Mouse (Mus musculus): ENCODE measurements at regions not wholly inside any gene's neighbourhood (a gene's known extent, or its start where the extent isn't known, plus 50 kb on each side); places are given as distances from the start of the nearest gene placed in this dataset.

DNA sequence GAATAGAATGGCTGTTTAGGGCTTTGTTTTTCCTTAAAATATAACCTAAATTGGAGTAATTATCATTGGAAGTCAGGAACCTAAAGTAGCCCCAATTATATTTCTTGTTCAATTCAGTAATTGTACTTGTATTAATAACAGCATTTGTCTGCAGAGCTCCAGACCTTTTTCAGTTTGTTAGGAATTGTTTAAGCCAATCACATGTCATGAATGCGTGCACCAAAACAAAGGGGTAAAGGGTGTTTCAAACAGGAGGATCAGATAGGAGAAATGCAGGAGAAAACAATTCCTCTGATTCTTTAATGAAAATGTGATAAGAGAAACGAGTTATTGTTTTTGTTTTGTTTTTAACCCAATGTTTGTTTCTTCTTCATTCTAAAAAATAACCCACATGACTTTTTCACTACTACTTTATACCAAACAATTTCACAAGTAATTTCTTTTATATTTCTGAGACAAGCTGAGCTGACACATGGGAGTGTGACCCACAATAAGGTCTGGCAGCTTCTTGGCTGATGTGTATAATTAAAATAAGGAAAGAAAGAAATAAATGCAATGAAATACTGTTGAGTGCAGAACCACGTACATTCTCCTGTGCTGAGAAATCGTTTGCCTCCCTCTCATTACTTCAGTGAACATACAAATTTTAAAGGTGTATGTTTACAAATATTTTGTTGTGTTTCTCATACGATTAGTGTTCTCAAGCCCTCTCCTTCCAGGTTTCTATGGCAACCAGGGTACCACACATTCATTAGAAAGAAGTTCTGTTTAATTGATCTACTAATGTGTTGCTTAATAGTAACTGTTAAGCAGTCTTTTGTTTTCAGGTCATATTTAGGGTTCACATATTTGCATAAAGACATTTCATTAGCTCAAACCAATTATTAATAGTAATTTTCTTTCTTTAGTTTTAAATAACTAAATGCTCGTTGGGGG, 397.7 kb downstream of the Isl1 start:
- Histone ChIP-seq H3K9ac (no peak overlapping the region), H3K36me3 (no peaks in the 10 kb centered on the region), H3K4me3 (no peak overlapping the region), H3K27ac (no peak overlapping the region), H3K4me2 (replicated peaks) (no peak overlapping the region), H3K4me1 (no peaks in the 10 kb centered on the region), H3K27me3 (replicated peaks) (no peaks in the 10 kb centered on the region), H3K9me3 (no peaks in the 10 kb centered on the region)
- WGBS: 76% methylated on average over 6 of the region's 6 CpGs
- ATAC-seq (ENCODE audit: low FRiP score, low read depth): no peak

DNA sequence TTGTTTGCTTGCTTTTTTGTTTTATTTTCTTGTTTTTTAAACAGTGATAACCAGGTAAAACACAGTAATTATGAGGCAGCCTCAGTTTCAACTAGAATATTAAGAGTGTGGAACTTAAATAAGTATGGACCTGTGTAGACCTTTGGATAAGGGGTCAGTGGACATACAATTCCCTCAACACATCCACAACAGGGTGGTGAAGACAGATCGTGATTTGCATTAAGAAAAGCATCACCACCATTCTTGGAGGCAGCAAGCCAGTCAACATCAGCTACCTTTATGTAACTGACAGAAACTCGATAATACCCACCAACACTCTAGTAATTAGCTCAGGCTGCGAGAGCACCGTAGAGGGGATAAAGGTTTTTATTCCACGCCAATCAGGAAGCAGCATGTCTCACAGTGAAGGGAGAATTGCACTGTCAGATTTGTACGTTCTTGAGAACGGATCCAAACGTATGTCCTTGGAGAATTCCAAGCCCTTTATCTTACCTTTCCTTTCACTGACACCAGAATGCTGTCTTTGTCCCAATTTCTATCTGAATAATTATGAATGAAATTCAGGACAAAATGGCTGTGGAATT, 398.5 kb downstream of the Isl1 start:
- 54% methylated on average over 8 of the region's 8 CpGs for WGBS
- Histone ChIP-seq H3K4me3 (no peak overlapping the region), H3K27ac (no peak overlapping the region), H3K36me3 (no peaks in the 10 kb centered on the region), H3K9me3 (no peaks in the 10 kb centered on the region), H3K9ac (no peak overlapping the region), H3K27me3 (replicated peaks) (no peaks in the 10 kb centered on the region), H3K4me2 (replicated peaks) (no peak overlapping the region), H3K4me1 (no peaks in the 10 kb centered on the region)
- ATAC-seq (ENCODE audit: low FRiP score, low read depth): no peak; the same call in 1 of the 2 replicates

DNA sequence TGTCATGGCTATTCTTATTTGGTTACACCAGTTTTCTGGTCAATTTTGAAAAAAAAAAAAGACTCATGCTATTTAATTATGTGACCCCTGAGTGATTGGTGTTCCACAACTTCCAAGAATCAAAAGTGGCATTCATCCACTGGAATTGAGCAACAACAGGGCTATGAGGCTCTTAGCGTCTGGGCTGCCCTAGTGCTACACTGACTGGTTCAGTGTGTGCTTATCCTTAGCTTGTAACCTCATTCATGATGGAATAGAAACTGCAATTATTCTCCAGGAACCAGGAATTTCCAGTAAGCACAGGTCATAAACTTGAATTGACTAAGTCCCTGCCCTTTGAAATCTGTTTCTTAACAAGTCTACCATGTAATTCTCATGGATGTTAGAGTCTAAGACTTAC, 428.9 kb downstream of the Isl1 start:
- Histone ChIP-seq H3K36me3 (no peaks in the 10 kb centered on the region), H3K9me3 (no peaks in the 10 kb centered on the region), H3K4me3 (no peak overlapping the region), H3K4me2 (replicated peaks) (no peak overlapping the region), H3K9ac (no peak overlapping the region), H3K27ac (no peak overlapping the region), H3K27me3 (replicated peaks) (no peaks in the 10 kb centered on the region), H3K4me1 (no peaks in the 10 kb centered on the region)
- WGBS: 81% methylated on average over 1 of the region's 1 CpGs
- no peak for ATAC-seq (ENCODE audit: low FRiP score, low read depth)

DNA sequence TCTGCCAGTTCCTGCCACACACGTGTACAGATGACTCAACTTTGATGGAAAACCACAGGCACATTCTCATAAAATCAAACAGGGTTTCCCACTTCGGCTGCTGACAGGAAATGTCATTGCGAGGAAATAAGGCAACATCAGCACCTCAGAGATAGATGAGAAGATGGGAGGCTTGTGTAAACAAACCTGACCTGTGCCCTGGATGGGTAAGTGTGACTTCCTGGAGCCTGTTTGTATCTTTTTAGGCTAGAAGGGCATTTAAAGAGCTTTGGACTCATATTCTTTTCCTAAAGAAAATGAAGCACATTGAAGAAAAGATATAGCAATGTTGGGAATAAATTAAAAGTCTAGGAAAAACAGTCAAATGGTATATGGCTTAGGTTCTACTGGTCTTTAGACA, 449.0 kb downstream of the Isl1 start:
- WGBS: 62% methylated on average over 3 of the region's 3 CpGs
- H3K9me3 ChIP-seq: no peaks in the 10 kb centered on the region
- no peak overlapping the region for H3K9ac ChIP-seq

DNA sequence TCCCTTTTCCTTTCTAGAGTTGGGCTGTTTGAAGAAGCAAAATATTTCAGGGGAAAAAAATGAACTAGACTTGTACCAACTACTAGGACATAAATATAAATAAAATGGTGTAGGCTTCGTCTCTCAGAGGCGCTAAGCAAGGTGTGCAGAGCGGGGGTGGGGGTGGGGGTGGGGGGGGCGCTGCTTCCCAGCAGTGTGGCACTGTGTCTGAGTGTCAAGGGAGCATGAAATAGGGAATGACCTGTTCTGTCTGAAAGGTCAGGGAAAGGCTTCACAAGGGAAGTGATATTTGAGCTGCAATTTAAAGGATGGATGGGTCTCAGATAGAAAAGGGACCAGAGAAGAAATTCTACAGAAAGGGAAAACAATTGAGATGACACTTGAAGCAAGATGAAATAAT, 452.9 kb downstream of the Isl1 start:
- H3K27ac ChIP-seq: no peak overlapping the region
- 78% methylated on average over 4 of the region's 4 CpGs for WGBS
- no peak for ATAC-seq (ENCODE audit: low FRiP score, low read depth)
- H3K36me3 ChIP-seq: no peaks in the 10 kb centered on the region
- no peaks in the 10 kb centered on the region for H3K9me3 ChIP-seq
- no peak overlapping the region for H3K4me2 ChIP-seq (replicated peaks)
- H3K4me1 ChIP-seq: no peaks in the 10 kb centered on the region
- no peaks in the 10 kb centered on the region for H3K27me3 ChIP-seq (replicated peaks)
- H3K4me3 ChIP-seq: no peak overlapping the region
- H3K9ac ChIP-seq: no peak overlapping the region

More for the DNA sequence above, 449.0 kb downstream of the Isl1 start:
- H3K27ac ChIP-seq: no peak overlapping the region
- H3K4me1 ChIP-seq: no peaks in the 10 kb centered on the region
- H3K4me2 ChIP-seq (replicated peaks): no peak overlapping the region
- no peak overlapping the region for H3K4me3 ChIP-seq
- H3K27me3 ChIP-seq (replicated peaks): no peaks in the 10 kb centered on the region
- H3K36me3 ChIP-seq: no peaks in the 10 kb centered on the region
- no peak for ATAC-seq (ENCODE audit: low FRiP score, low read depth)

DNA sequence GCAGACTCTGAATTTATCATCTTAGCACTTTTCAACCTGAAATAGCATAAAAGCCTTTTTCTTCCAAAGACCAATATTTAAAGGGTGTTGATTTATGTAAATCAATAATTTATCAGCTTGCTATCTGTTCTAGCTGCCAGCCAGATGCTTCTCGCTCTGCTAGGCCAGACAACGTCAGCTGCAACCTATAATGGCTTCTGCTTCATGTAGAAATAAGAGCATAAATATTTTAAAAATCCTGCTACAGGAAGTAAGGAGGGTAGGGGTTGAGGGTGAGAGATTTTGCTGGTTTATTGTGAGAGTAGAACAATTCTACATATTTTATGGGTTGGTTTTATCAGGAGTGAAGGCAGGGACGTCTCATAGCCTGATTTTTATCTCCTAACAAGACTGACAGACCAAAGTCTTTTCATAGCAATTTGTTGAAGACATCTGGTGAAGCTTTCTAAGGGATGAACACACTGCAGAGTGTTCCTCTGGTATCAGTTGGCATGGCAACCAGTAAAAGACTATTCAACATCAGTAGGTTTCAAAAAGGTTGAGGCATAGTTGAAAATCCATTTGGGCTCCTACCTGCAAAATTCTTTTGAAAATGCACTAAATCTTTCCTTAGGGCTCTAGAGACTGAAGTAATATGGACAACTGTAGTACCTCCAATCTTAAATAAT, 456.7 kb downstream of the Isl1 start:
- Histone ChIP-seq H3K9ac (no peak overlapping the region), H3K4me2 (replicated peaks) (no peak overlapping the region), H3K27ac (no peak overlapping the region), H3K36me3 (no peaks in the 10 kb centered on the region), H3K4me1 (no peaks in the 10 kb centered on the region), H3K9me3 (no peaks in the 10 kb centered on the region), H3K27me3 (replicated peaks) (no peaks in the 10 kb centered on the region), H3K4me3 (no peak overlapping the region)
- ATAC-seq (ENCODE audit: low FRiP score, low read depth): 0 out of 2 replicates have a peak, but pooled peaks have one; percentile 21
- 57% methylated on average over 3 of the region's 3 CpGs for WGBS

DNA sequence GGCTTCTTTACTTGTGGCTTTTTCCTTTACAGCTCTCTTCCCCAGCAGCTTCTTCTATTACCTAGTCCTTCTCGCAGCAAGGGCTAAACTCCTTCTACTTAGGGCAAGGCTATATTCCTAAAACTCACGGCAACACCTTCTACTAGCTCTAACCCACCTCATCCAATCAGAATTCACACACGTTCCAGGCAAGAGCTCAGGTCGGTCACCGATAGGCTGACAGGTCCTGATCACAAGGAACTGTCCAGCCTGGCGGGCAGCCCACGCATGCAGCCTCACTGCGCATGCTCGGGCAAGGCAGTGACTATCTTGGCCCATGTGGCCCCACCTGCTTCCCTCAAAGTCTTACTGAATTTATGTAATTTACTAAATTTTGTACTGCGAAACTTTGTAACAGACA, 466.4 kb downstream of the Isl1 start:
- Histone ChIP-seq H3K9ac (no peak overlapping the region), H3K4me1 (no peaks in the 10 kb centered on the region), H3K27me3 (replicated peaks) (no peaks in the 10 kb centered on the region), H3K4me2 (replicated peaks) (no peak overlapping the region), H3K9me3 (no peaks in the 10 kb centered on the region), H3K27ac (no peak overlapping the region), H3K36me3 (no peaks in the 10 kb centered on the region), H3K4me3 (no peak overlapping the region)
- ATAC-seq (ENCODE audit: low FRiP score, low read depth): no peak
- 68% methylated on average over 10 of the region's 10 CpGs for WGBS

DNA sequence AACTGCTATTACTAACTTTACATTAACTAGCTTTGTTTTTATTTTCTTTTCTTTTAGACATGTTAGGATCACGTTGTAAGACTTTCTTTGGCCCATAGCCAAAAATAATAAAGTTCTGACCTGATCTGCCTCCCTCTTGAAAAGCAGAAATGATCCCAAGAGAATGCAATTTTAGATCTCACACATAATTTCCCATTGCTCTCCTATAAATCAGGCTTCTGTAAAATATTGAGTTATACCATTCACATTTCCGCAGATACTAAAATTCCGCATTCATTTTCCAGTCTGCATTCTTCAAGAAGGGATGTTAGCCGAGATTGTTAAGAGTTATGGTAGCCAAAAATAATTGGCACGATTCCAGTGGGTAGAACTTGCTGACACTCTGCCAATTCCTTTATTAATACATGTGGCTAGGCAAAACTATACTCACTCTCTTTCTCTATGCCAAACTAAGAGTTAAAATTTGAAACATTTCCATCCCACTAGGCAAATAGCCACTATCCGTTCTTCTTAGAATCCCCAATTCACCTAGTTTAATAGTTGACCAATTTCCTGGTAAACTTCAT, 473.2 kb downstream of the Isl1 start:
- WGBS: 75% methylated on average over 6 of the region's 6 CpGs
- Histone ChIP-seq H3K9me3 (no peaks in the 10 kb centered on the region), H3K27ac (no peak overlapping the region), H3K4me2 (replicated peaks) (no peak overlapping the region), H3K9ac (no peak overlapping the region), H3K4me3 (no peak overlapping the region), H3K4me1 (no peaks in the 10 kb centered on the region), H3K27me3 (replicated peaks) (no peaks in the 10 kb centered on the region), H3K36me3 (no peaks in the 10 kb centered on the region)
- ATAC-seq (ENCODE audit: low FRiP score, low read depth): no peak

DNA sequence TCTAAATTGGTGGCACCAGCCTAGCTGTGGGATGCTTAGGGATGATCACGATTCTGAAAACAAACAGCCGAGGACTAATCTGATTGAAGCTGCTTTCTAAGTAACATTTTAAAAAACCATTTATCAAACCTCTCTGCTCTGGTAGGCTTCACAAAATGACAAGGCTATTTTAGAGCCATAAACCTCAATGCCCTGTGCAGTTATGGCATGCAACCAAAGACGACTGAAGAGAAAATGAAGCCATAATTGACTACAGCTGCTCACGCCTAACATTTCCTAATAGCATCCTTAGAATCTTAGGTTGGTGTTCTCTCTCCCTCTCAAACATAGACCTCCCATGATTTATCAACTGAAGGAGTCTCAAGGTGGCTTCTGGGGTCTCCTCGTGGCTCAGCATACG, 484.3 kb downstream of the Isl1 start:
- no peak for ATAC-seq (ENCODE audit: low FRiP score, low read depth)
- Histone ChIP-seq H3K27ac (no peak overlapping the region), H3K4me3 (no peak overlapping the region), H3K4me1 (no peaks in the 10 kb centered on the region), H3K36me3 (no peaks in the 10 kb centered on the region), H3K9me3 (no peaks in the 10 kb centered on the region), H3K4me2 (replicated peaks) (no peak overlapping the region), H3K27me3 (replicated peaks) (no peaks in the 10 kb centered on the region), H3K9ac (no peak overlapping the region)
- 69% methylated on average over 6 of the region's 6 CpGs for WGBS

DNA sequence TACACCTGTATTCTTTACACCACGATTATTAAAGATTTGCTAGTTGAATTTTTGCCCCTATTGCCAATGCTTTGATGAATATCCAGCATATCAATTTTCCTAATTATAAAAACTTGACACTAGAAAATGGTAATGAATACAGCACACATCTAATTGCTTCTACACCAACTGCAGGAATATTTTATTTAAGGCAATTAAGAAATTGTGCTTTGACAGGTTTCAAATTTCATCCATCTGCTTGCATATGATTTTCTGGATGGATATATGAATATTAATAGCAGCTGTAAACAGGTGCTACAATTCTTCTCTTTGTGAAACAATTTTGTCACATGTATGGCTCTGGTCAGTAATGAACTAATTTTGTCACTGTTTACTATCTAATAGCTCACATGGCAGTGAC, 487.0 kb downstream of the Isl1 start:
- Histone ChIP-seq H3K4me1 (no peaks in the 10 kb centered on the region), H3K27me3 (replicated peaks) (no peaks in the 10 kb centered on the region), H3K4me2 (replicated peaks) (no peak overlapping the region), H3K27ac (no peak overlapping the region), H3K9me3 (no peaks in the 10 kb centered on the region), H3K36me3 (no peaks in the 10 kb centered on the region), H3K4me3 (no peak overlapping the region), H3K9ac (no peak overlapping the region)
- ATAC-seq (ENCODE audit: low FRiP score, low read depth): no peak
- 57% methylated on average over 1 of the region's 1 CpGs for WGBS

DNA sequence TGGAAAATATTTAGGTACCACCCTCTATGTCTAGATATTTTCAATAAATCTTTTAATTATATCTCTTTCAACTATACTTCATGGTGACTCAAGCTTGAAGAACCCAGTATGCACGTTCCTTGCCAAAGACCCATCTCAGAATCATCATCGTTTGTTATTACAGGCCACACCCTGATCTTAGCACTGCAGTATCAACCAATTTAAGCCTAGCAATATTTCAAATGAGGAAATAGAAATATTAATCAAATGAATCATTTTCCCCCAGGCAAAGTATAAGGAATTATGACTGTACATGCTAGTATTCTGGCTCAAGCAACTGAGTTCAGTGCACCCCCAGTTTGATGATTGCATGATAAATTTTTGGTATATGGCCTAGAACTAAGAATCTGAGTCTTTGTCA, 495.3 kb downstream of the Isl1 start:
- no peak for ATAC-seq (ENCODE audit: low FRiP score, low read depth)
- 85% methylated on average over 2 of the region's 2 CpGs for WGBS
- H3K36me3 ChIP-seq: no peaks in the 10 kb centered on the region
- H3K4me1 ChIP-seq: no peaks in the 10 kb centered on the region
- no peak overlapping the region for H3K9ac ChIP-seq
- no peak overlapping the region for H3K27ac ChIP-seq
- no peak overlapping the region for H3K4me2 ChIP-seq (replicated peaks)
- H3K9me3 ChIP-seq: no peaks in the 10 kb centered on the region
- H3K4me3 ChIP-seq: no peak overlapping the region
- H3K27me3 ChIP-seq (replicated peaks): no peaks in the 10 kb centered on the region

DNA sequence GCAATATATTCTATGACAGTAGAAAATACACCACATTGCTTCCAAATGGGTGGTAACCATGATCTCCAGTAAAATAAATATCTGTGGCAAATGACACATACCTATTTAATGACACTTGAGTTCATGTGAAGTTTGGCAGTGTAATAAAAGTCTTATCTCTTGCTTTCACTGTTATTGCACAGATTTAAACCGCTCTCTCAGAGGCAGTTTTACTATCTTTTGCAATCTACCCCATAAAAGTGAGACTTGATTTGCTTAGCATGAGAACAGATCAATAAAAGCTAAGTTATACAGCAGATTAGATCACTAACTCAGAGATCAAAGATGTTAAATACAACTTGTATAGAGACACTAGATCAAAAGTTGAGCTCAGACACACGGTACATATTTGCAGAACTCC, 510.2 kb downstream of the Isl1 start:
- H3K4me3 ChIP-seq: no peak overlapping the region
- ATAC-seq (ENCODE audit: low FRiP score, low read depth): no peak
- no peaks in the 10 kb centered on the region for H3K36me3 ChIP-seq
- H3K4me1 ChIP-seq: no peaks in the 10 kb centered on the region
- H3K27me3 ChIP-seq (replicated peaks): no peaks in the 10 kb centered on the region
- H3K4me2 ChIP-seq (replicated peaks): no peak overlapping the region
- no peak overlapping the region for H3K27ac ChIP-seq
- H3K9me3 ChIP-seq: no peaks in the 10 kb centered on the region
- no peak overlapping the region for H3K9ac ChIP-seq
- WGBS: 76% methylated on average over 2 of the region's 2 CpGs

All from neural tube, embryonic 12.5 days (tissue).